Mouse (Mus musculus): ENCODE results near the gene Timp2.
A peak's percentile ranks its signal among the peaks of the same experiment; 100 is the strongest.

Gene Timp2

DNA sequence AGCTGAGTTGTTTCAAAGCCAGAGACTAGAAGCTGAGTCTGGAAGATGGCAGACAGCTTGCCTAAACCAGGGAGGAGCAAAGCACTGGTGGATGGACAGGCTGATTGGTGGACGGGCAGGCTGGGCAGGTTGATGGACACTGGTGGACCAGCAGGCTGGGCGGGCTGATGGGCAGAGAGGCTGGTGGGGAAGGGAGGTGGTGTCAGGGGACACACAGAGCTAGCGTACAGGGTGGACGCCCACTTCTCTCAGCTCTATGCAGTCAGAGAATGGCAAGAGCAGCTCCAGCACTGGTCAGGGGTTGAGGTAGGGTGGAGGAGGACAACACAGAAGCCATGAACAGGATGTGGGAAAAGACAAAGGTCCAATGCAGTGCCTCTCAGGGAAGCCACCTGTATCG is 13.7 kb upstream of the Timp2 start:
- DNase-seq = no peak

DNA sequence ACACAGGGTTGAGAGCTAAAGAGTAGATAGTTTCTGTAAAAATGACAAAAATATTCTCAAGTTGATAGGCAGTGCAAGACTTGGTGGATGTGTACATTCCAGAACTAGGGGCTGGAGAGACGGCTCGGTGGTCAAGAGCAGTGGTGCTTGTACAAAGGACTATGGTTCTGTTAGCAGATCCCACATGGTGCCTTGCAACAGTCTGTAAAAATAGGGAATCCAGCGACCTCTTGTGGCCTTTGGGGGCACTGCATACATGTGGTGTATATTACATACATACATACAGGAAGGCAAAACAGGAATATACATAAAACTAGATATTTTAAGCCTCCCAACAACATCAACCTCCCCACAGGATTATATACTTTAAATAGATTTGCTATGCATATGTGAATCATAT is 12.8 kb upstream of the Timp2 start:
- DNase-seq = peak; percentile 56

DNA sequence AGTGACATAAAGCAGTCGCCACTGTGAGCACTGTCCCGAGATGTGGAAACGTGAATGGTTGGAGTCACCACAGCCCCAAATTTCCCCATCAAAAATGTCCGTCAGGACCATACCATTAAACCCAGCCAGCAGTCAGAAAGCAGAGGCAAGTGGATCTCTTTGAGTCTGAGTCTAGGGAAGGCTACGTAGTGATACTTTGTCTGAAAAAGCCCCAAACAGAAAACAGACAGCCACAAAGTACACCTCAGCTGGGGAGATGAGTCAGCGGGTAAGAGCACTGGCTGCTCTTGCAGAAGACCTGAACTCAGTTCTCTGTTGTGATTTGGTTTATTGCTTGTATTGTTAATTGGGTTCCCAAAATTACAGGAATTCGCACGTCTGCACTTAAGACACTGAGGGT is 11.0 kb upstream of the Timp2 start:
- no peak for DNase-seq

DNA sequence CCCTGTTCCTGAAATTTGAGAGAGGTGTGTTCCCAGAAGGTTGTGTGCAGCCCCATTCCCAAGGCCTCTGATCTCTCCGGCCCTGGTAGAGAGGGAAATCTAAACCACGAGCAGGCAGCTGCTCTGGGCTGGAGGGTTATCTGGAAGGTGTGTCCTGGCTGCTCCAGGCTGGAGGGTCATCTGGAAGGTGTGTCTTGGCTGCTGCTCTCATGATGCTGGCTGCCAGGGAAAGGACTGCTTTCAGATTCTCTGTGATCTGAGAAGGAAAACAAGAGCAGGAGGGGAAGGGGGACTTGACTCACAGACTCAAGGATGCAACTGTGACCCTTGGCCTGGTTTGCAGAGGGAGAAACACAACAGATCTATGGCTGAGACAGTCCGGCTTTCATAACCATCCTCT is 10.6 kb upstream of the Timp2 start:
- DNase-seq = no peak

DNA sequence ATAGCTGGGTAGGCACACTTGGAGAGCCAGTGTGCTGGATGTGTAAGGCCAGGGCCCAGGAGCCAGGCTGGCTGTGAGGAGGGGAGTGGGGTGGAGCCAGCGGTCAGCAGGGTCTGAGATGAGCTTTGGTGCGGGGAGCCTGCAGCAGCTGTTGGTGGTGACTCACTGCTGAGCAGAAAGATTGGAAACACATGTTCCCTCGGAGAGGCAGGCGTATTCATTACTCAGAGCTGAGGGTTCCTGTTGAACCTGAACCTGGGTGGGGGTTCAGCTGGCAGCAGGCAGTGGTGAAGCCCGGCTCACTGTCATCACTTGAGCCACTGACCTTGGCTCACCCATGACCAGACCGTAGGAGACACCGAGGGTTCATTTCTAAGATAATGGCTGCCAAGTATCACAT is 9.6 kb upstream of the Timp2 start:
- no peak for DNase-seq

DNA sequence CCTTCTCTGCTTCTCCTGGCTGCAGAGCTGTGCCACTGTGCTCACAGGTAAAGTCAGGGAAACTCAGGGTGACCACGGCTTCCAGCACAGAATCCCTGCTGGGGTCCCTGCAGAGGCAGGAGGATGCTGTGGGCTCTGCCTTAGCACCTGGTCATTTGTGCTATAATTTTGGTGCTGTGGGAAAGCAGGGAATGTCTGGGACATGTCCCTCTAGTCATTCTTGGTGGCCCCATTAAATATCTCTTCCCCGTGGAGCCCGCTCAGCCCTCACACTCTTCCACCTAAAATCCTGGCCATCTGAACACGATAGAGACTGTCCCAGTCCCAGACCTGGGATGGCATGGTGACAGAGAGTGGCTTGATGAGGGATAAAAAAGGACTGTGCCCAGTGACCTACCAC is 8.5 kb upstream of the Timp2 start:
- no peak for DNase-seq

DNA sequence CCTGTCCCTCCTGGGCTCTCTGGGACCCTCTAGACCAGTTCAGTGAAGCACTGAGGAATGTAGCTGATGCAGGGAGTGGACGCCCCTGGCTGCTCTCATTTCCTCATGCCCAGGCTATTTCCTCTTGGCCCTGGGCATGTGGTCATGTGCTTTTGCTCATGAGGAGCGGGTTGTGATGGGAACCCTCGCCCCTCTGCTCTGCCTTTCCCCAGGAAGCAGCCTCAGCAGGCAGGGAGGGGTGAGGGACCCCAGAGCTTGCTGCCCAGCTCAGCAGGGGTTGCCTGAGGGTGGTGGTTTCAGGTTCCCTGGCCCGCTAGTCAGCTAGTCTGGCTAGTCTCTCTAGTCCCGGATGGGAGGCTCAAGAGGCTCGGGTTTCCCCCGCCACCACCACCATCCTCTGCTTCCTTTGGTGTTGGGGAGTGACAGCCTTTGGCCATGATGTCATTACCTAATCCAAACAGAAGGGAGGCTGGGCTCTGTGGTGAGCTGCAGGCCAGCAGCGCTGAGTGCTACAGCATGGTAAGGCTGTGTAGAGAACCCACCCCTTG is 7.5 kb upstream of the Timp2 start:
- DNase-seq = no peak

DNA sequence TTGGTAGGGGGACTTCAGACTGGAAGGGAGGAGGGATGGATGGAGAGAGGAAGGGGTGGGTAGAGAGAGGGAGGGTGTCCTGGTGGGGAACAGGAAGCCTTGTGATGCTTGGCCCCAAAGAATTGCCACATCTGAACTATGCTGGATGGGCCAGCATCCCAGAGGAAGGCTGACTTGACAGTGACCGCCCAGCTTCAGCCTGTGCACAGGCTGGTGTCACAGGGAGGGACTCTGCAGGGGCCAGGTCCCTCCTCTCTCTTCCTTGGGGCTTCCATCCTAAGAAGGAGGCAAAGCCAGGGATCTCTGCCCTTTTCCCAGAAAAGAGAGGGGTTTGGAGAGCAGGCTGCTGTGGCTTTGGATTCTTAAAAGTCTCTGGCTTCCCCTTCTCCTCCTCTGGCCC is 7.0 kb upstream of the Timp2 start:
- no peak for DNase-seq

DNA sequence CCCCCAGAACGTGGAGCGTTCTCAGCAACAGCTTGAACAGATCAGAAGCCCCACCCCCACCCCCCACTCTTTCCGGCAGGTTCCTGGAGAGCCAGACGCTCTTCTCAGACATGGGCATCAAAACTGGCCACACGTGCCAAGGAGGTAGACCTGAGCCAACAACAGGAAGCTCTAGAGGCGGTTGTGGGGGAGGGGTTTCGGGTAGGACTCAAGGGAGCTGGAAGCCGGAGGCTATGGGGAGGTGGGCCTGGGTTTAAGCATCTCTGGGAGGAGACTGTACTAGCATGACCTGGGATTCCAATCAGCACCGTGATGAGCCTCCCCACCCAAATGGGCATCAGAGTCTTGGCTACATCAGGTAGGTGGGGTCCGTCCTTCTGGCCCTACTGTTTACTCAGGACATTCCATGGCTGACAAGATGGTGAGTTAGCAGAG is 5.4 kb upstream of the Timp2 start:
- DNase-seq = no peak

DNA sequence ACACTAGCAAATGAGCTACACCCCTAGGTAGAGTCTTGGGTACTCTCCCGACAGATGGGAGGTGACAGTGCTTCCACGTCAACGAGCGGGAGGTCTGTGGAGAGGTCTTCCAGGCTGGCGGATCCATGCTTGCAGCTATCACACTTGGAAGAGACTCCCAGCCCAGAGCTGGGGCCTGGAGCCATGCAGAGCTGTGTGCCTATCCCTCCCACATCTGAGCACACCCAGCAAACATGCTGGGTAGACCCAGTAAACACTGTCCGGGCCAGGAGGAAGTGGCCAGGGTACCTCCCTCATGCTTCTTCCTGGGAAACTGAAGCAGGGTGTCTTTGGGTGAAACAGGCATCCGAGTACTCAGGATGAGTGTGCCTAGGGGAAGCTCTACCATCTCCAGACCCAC is 5.0 kb upstream of the Timp2 start:
- DNase-seq = no peak

DNA sequence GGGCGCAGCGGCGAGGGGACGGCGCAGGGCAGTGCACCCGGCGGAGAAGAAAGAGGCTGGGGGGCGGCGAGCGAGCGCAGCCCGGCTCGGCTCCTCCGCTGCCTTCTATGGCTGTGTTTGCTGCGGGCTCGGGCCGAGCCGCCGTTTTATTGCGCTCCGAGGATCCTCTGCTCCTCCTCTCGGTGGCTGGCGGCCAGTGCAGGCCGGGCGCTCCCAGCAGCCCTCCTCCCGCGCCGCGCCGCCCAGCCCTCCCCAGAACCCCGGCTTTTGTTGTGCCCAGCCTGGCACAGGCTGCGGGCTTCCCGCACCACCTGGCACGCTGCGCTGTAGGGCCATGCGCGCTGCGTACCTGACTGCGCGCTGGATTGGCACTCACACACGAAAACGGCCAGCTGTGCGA is 335 bp downstream of the Timp2 start:
- peak; percentile 89 for DNase-seq

DNA sequence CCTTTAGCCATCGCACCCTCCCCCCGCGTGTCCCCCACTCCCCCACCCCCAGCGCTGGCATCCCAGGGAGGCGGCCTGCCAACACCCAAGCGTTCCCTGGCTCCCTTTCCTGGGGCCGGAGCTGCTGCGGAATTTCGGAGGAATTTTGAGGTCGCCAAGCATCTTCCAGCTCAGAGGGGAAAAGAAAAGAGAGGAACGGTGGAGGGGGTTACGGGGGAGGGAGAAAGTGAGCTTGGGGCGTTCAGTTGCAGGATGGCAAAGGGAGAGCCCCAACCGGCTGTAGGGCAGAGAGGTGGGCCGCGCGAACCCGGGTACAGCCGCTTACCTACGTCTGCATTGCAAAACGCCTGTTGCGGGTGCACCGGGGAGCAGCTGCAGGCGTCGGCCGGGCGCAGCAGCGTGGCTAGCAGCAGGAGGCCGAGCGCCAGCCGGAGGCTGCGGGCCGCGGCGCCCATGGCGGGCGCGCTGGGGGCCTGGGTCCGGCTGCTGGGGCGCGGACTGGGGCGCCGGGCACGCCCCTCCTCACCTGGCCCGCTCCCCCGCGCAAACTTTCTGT is 826 bp downstream of the Timp2 start:
- DNase-seq = peak; percentile 64

DNA sequence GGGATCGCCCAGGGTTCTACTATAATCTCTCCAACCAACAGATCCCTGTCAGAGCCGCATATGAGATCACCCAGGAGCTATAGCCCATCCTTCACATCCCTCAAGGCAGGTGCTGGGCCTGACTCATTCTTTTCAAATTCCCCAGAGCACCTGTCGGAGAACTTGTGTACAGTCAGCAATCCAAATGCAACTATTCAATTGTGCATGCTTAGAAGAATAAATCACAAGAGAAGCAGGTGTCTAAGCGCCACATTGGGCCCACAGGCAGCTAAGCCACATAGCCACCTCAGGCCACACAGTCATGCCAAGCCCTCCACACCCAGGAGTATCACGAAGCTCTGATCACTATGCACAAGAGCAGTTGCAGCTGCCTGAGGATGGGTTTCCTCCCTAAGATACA is 6.0 kb downstream of the Timp2 start:
- peak; percentile 35 for DNase-seq

DNA sequence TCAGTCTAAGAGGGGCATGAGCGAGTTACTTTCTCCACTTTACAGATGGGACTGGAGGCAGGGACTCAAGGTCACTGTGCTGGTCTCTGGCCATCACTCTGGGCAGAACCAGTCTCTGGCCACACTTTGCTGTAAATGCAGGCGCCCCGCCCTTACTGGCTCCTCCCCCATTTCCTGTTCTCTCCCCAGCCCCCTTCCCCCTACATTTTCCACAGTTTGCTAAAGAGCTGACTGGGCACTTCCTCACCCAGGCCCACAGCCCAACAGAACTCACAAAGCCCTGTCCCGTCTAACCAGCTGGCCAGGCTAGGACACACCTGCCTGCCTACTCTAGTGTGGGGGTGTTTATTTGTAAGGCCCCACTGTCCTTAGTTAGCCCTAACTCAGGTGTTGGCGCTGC is 6.7 kb downstream of the Timp2 start:
- DNase-seq = peak; percentile 83

DNA sequence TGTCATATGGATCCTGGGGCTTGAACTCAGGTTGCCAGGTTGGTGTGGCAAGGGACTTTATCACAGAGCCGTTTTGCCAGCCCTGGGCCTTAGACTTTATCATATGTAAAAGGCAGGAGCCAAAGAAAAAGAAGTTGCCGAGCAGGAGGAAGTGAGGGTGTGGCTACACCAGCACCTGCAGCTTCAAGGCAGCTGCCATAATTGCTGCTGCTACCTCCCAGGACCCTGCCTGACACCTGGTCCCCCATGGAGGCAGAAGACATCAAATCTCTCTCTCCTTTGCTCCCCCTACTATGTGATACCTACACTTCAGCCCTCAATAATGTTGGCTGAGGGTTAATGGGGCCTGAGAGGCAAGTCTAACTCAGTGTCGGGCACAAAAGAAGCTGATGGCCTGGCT is 7.1 kb downstream of the Timp2 start:
- DNase-seq = peak; percentile 79

DNA sequence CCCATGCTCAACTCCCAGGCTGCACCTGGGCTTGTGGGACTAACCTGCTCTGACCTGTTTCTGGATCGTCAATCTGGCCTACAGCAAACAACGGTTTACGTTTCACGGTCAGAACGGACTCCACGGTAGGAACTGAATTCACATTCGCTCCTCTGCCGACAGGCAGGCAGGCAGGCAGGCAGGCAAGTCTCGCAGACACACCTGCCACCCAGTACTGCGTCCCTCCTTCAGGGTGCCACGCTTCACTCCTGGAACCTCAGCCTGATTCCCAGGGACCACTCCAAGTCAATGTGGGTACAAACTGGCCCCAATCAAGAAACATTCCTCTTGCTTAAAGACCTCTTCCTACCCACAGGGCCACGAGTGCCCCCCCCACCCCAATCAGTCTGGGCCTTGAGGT is 7.6 kb downstream of the Timp2 start:
- peak; percentile 34 for DNase-seq

DNA sequence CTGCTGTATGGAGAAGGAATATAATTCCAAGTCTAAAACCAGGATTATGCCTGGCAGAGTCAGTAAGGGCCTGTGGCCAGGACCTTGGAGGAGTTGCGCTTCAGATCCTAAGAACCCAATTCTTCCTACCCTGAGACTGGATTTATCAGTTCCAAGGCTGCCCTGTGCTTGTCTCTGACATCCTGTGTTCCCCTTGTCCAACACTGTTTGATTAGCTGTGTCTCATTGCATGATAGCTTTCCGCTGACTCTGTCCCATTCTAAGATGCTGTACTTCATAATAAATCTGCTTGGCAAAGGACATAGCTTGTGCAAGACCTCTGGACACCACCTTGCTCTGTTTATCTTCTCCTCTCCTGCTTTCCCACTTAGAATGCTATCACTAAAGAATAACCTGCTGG is 8.1 kb downstream of the Timp2 start:
- DNase-seq = no peak

DNA sequence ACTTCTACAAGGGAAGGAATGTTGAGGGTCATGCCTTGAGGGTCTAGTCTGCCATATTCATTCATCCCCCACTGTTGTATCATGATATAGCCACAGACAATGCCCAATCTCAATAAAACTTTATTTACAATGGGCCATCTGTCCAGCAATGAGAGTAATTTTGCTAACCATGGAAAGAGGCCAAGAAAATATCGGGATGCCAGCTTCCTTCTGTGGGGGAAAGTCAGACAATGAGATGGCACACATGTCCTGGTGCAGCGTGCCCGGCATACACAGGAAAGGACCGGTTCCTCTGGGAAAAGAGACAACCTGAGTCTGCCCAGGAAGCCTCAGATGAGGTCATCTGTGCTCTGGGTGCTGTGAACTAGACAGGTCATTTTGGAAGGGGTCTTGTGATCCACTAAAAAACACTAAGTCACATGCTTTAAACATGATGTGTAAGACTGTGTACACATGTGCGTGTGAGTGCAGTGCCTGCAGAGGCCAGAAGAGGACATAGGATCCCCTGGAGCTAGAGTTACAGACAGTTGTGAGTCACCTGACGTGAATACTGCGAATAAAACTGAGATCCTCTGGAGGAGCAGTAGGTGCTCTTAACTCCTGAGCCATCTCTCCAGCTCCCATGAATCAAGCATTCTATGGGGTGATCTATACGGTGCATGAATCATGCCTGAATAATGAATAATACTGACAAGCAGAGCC is 9.0 kb downstream of the Timp2 start:
- no peak for DNase-seq

DNA sequence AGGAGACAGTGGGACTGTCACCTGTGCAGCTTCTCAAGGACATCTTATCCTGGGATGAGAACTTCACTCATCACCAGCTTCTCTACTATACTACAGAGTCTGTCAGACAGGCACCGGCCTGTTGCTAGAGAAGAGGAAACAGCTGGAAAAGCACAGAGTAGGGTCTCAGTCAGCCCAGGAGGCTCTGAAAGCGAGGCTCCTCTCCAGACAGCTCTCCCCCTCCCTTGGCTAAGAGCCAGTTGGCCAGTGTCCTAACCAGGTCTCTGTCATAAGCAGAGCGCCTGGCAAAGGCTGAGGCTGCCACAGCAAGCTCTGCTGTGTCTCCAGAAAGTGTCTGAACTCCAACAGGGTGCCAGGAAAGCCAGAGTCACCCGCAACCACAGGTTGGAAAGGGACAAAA is 9.8 kb downstream of the Timp2 start:
- DNase-seq = no peak

DNA sequence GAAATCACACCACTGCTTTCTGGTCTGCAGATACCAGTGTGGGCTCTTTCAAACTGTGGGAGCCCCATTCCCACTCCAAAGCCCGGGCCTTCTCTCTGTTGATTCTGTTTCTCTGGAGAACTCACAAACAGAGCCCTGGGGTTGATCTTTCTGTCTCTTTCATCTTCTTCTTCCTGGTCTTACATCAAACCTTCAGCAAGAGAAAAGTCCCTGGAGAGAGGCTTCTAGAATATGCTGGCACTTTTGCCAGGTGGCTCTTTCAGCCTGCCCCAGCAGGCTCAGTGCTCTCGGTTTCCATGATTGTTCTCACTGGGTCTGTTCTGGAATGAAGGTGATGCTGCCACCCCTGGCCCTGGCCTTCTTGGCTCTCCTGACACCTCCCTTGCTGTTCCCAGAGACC is 11.9 kb downstream of the Timp2 start:
- no peak for DNase-seq

DNA sequence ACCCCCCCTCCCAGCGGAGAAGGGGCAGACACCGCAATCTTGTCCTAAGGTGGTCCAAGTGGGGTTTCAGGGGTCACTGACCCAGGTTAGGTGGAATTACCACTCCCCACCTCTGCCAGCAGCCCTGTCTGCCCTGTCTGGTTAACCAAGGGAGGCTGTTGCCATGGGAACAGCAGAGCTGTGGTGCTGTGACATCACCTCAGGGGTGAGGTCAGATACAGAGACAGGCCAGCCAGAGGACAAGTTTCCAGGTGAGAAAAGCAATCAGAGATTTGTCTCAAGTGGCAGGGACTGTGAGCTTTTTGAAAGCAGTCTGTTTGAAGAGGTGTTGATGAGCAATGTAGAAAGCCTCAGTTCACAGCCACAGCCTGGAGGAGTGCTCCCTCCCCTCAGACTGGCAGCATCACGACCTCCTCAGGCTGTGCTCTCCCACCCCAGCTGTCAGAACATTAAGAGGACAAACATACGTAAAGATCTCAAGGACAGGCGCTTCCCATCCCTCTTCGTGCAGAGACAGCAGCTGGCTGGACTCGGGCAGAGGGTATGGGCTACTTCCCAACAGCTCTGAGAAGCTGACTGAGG is 13.0 kb downstream of the Timp2 start, which contains the start of gene Cep295nl:
Gene Cep295nl, minus strand, starts transcription at position 101 of the 582 bp plus-strand sequence.
- no peak for DNase-seq

DNA sequence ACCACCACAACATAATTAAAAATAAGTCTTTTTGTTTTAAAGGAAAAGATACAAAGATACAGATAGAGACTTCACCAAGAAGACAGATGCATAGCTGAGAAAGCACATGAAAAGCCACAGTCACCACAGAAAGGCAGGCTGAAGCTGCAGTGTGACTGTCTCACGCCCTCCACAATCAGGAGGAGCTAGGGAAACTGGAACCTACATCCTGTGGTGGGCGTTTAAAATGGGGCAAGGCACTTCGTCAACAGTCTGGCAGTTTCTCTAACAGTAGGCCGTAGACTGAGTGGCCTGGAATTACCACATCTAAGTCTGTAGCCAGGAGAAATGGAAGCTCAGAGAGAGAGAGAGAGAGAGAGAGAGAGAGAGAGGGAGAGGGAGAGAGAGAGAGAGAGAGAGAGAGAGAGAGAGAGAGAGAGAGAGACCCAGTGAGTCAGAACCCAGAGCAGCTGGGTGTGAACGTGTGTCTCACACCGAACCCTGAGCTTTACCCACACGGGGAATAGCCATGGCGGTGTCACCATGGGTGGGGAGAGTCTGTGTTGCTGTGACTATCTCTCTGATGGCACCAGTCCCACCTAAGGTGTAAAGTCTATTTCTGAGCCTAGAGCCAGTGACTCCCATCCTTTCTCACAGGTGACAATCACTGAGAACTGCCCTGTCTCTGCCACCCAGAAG is 17.9 kb downstream of the Timp2 start:
- DNase-seq = peak; percentile 67

DNA sequence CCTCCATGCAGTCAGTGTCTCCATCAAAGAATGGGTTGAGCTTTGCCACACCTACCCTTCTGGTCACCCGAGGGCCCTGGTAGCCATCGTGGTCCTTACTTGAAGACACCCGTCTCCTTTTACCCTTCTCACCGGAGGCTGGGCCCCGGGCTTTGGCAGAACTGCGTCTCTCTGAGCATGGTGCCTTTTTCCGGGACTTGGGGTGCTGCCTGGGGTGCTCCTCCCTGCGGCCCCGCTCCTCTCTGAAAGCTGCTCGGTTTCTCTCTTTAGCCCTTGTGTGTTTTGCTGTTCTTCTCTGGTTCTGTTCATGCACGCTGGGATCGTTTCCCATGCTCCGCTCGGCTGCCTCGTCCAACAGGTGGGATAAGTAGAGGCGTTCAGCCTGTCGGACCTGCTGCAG is 22.1 kb downstream of the Timp2 start:
- DNase-seq = no peak

DNA sequence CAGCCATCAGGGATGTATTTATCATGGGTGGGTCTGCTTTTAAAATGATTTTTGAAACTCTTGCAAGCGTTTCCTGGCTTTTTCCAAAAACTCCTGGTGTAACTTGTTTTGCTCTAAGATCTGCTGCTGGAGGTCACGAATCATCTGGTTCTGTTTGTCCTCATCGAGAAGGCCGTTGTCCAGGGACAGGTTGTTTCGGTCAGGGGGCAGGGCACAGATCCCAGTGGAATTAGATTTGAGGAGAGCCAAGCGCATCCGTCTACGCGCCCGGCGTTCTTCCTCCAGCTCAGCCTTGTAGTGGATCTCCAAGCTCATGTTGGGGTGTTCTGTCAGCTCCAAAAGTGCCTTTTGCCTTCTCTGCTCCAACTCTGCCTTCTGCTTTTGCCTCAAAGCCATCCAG is 23.2 kb downstream of the Timp2 start:
- no peak for DNase-seq
